Mouse (Mus musculus): Measurements from ENCODE around the gene Pdxdc1. TPM values are rescaled to one million over a fixed set of nuclear protein-coding genes. Genes with fewer than 3 reads are reported as not detected.

Pdxdc1 gene
- 73.2 and 85.0 TPM in 2 replicates for polyA plus RNA-seq (2015; fragmentation: Nextera tagmentation; extraction: Ambion mirVana)

GRCm38 (mm10) chr16:13902888-13903483 is at the start of gene Pdxdc1, which contains the start of gene Mpv17l:
TSS of gene Pdxdc1 (minus strand) at chr16:13903131.
TSS of gene Mpv17l (plus strand) at chr16:13903161.

DNA sequence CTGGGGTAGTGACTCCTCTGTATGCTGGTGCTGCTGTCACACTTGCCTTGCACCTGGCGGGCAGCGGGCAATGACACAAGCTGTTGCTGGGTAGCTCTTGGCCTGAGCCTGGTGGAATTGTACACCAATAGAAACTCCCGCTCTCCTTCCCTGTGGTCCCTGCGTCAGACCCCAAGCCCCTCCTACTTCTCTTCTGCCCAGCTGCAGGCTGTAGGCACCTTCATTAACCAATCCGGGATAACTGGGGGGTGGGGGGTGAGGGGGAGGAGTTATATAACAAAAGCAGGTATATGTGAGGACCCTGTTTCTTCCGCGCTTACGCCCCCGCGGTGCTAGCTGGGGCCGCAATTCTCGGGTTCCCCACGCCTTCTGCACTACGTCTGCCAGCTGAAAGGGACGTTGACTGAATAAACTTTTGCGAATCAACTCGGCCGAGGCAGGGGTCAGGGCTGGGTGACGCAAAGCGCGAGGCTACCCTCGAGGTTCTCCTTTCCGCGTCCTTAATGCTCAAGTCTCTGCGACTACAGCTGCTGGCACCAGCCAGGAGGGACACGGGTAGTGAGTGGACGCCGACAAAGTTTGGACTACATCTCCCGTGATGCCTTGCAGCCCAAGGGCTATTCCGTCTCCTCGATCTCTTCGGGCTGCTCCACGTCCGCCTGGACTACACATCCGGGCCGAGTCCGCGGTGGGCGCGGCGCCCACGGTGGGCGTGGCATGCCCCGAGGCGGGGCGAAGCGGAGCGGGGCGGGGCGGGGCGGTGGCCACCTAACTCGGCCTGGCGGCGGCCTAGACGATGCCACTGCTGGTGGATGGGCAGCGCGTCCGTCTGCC is 84.2 kb downstream of the Pdxdc1 start, which contains the start of gene Ntan1:
Gene Ntan1 (plus strand): TSS at position 286 of the 834 bp plus-strand sequence.

Small RNA genes within 50 kb of the gene (microRNA-seq; reads per million reads assigned to microRNA genes)
- gene Gm27734 = not detected

Other genes with a start within 250 kb of the Pdxdc1 start
- 24.7 and 26.4 TPM in 2 replicates for gene Parn, start 235.0 kb downstream of the Pdxdc1 start, polyA plus RNA-seq (2015; fragmentation: Nextera tagmentation; extraction: Ambion mirVana)
- gene Bfar, start 231.3 kb downstream of the Pdxdc1 start, polyA plus RNA-seq (2015; fragmentation: Nextera tagmentation; extraction: Ambion mirVana) = 29.6 and 31.5 TPM in 2 replicates
- 2.3 and 2.9 TPM in 2 replicates for gene 3110001I22Rik, start 231.2 kb downstream of the Pdxdc1 start, polyA plus RNA-seq (2015; fragmentation: Nextera tagmentation; extraction: Ambion mirVana)
- gene Pla2g10, start 172.1 kb downstream of the Pdxdc1 start, polyA plus RNA-seq (2015; fragmentation: Nextera tagmentation; extraction: Ambion mirVana) = 0.25 TPM in 1 of 2 replicates, not detected in the other
- gene Rrn3, start 122.4 kb downstream of the Pdxdc1 start, polyA plus RNA-seq (2015; fragmentation: Nextera tagmentation; extraction: Ambion mirVana) = 37.8 and 40.8 TPM in 2 replicates
- gene Ntan1, start 84.3 kb downstream of the Pdxdc1 start, polyA plus RNA-seq (2015; fragmentation: Nextera tagmentation; extraction: Ambion mirVana) = 161 and 176 TPM in 2 replicates
- gene Mpv17l, start within 50 bp of the Pdxdc1 start, polyA plus RNA-seq (2015; fragmentation: Nextera tagmentation; extraction: Ambion mirVana) = 4.0 and 4.7 TPM in 2 replicates
- 0.06 and 0.29 TPM in 2 replicates for gene 2900011O08Rik, start 83.5 kb upstream of the Pdxdc1 start, polyA plus RNA-seq (2015; fragmentation: Nextera tagmentation; extraction: Ambion mirVana)
- gene Ifitm7, start 83.8 kb upstream of the Pdxdc1 start, polyA plus RNA-seq (2015; fragmentation: Nextera tagmentation; extraction: Ambion mirVana) = not detected in 2 replicates

Measured in urinary bladder, postnatal 0 days (tissue).